Mouse (Mus musculus): ENCODE data around the gene Aftph. TPM values are rescaled to one million over a fixed set of nuclear protein-coding genes. Genes with fewer than 3 reads are reported as not detected.

Gene Aftph
- polyA plus RNA-seq, 1 experiment: 41.0 TPM

- DNase-seq: no peak
- Histone ChIP-seq H3K4me1 (ENCODE audit: control insufficient read depth, insufficient read depth, low read length) (peaks cover 16% of the 10 kb centered on the region), H3K4me3 (replicated peaks; ENCODE audit: extremely low read depth, low read depth, low read length) (no peak overlapping the region)
- TF ChIP-seq CTCF (IDR thresholded peaks at IDR 0.05; ENCODE audit: insufficient read depth, low read length): no peak
- TF ChIP-seq POLR2A (IDR thresholded peaks at IDR 0.05; ENCODE audit: borderline replicate concordance, extremely low read depth, low read depth, low read length): no peak
- 61% methylated on average over 1 of the region's 1 CpGs for WGBS
Measured at GRCm38 (mm10) chr11:20644166-20644565, 97.2 kb downstream of the Aftph start.

GRCm38 (mm10) chr11:20643161-20643560 lies 98.2 kb downstream of the Aftph start:
- DNase-seq: no peak
- 75% methylated on average over 5 of the region's 5 CpGs for WGBS
- TF ChIP-seq CTCF (IDR thresholded peaks at IDR 0.05; ENCODE audit: insufficient read depth, low read length): no peak
- no peak for TF ChIP-seq POLR2A (IDR thresholded peaks at IDR 0.05; ENCODE audit: borderline replicate concordance, extremely low read depth, low read depth, low read length)
- Histone ChIP-seq H3K4me3 (replicated peaks; ENCODE audit: extremely low read depth, low read depth, low read length) (no peak overlapping the region), H3K4me1 (ENCODE audit: control insufficient read depth, insufficient read depth, low read length) (peaks cover 16% of the 10 kb centered on the region)

GRCm38 (mm10) chr11:20642321-20642720 lies 99.1 kb downstream of the Aftph start:
- WGBS: 91% methylated on average over 5 of the region's 5 CpGs
- Histone ChIP-seq H3K4me3 (replicated peaks; ENCODE audit: extremely low read depth, low read depth, low read length) (no peak overlapping the region), H3K4me1 (ENCODE audit: control insufficient read depth, insufficient read depth, low read length) (peaks cover 16% of the 10 kb centered on the region)
- DNase-seq: no peak
- TF ChIP-seq CTCF (IDR thresholded peaks at IDR 0.05; ENCODE audit: insufficient read depth, low read length): no peak
- no peak for TF ChIP-seq POLR2A (IDR thresholded peaks at IDR 0.05; ENCODE audit: borderline replicate concordance, extremely low read depth, low read depth, low read length)

GRCm38 (mm10) chr11:20639918-20640447 lies 101.4 kb downstream of the Aftph start:
- H3K4me3 ChIP-seq (replicated peaks; ENCODE audit: extremely low read depth, low read depth, low read length): no peak overlapping the region
- peaks cover 10% of the 10 kb centered on the region for H3K4me1 ChIP-seq (ENCODE audit: control insufficient read depth, insufficient read depth, low read length)
- no peak for DNase-seq
- no peak for TF ChIP-seq POLR2A (IDR thresholded peaks at IDR 0.05; ENCODE audit: borderline replicate concordance, extremely low read depth, low read depth, low read length)
- TF ChIP-seq CTCF (IDR thresholded peaks at IDR 0.05; ENCODE audit: insufficient read depth, low read length): no peak
- WGBS: 12% methylated on average over 11 of the region's 11 CpGs

- Histone ChIP-seq H3K4me3 (replicated peaks; ENCODE audit: extremely low read depth, low read depth, low read length) (no peak overlapping the region), H3K4me1 (ENCODE audit: control insufficient read depth, insufficient read depth, low read length) (peaks cover 10% of the 10 kb centered on the region)
- DNase-seq: peak; percentile 74
- TF ChIP-seq CTCF (IDR thresholded peaks at IDR 0.05; ENCODE audit: insufficient read depth, low read length): peak; percentile 95
- no peak for TF ChIP-seq POLR2A (IDR thresholded peaks at IDR 0.05; ENCODE audit: borderline replicate concordance, extremely low read depth, low read depth, low read length)
- WGBS: 14% methylated on average over 3 of the region's 3 CpGs
Measured at GRCm38 (mm10) chr11:20638841-20639240, 102.5 kb downstream of the Aftph start.

GRCm38 (mm10) chr11:20637060-20637459 lies 104.3 kb downstream of the Aftph start:
- no peak for TF ChIP-seq CTCF (IDR thresholded peaks at IDR 0.05; ENCODE audit: insufficient read depth, low read length)
- no peak for TF ChIP-seq POLR2A (IDR thresholded peaks at IDR 0.05; ENCODE audit: borderline replicate concordance, extremely low read depth, low read depth, low read length)
- H3K4me1 ChIP-seq (ENCODE audit: control insufficient read depth, insufficient read depth, low read length): peaks cover 18% of the 10 kb centered on the region
- DNase-seq: no peak
- H3K4me3 ChIP-seq (replicated peaks; ENCODE audit: extremely low read depth, low read depth, low read length): no peak overlapping the region

GRCm38 (mm10) chr11:20636114-20636513 lies 105.3 kb downstream of the Aftph start:
- DNase-seq: no peak
- WGBS: 61% methylated on average over 4 of the region's 4 CpGs
- peaks cover 18% of the 10 kb centered on the region for H3K4me1 ChIP-seq (ENCODE audit: control insufficient read depth, insufficient read depth, low read length)
- no peak for TF ChIP-seq POLR2A (IDR thresholded peaks at IDR 0.05; ENCODE audit: borderline replicate concordance, extremely low read depth, low read depth, low read length)
- TF ChIP-seq CTCF (IDR thresholded peaks at IDR 0.05; ENCODE audit: insufficient read depth, low read length): no peak
- no peak overlapping the region for H3K4me3 ChIP-seq (replicated peaks; ENCODE audit: extremely low read depth, low read depth, low read length)

GRCm38 (mm10) chr11:20635646-20636045 lies 105.7 kb downstream of the Aftph start:
- H3K4me3 ChIP-seq (replicated peaks; ENCODE audit: extremely low read depth, low read depth, low read length): no peak overlapping the region
- no peak for DNase-seq
- TF ChIP-seq CTCF (IDR thresholded peaks at IDR 0.05; ENCODE audit: insufficient read depth, low read length) (no peak), POLR2A (IDR thresholded peaks at IDR 0.05; ENCODE audit: borderline replicate concordance, extremely low read depth, low read depth, low read length) (no peak)
- H3K4me1 ChIP-seq (ENCODE audit: control insufficient read depth, insufficient read depth, low read length): peaks cover 18% of the 10 kb centered on the region
- 53% methylated on average over 6 of the region's 6 CpGs for WGBS

Other genes starting within 250 kb of the Aftph start
- gene Sertad2, start 198.3 kb downstream of the Aftph start, polyA plus RNA-seq (2012; rRNA removed): 57.1 and 57.9 TPM in 2 replicates
- 11.3 and 16.6 TPM in 2 replicates for gene Lgalsl, start 89.5 kb upstream of the Aftph start, polyA plus RNA-seq (2012; rRNA removed)